Mouse (Mus musculus) neutrophil, adult 83 days (primary cell): Measurements from ENCODE around the gene Gli2. TPM values are rescaled to one million over a fixed set of nuclear protein-coding genes. Genes with fewer than 3 reads are reported as not detected.

Experiments used
- total RNA-seq, 2 experiments: library from RNA; stranded (reverse); gene quantifications; one replicate each; pipeline ENCODE4 v1.2.4; 2023

The Gli2 gene
- total RNA-seq: under 1 TPM in 1 of 2 experiments, not detected in 1; 0.07 TPM

GRCm38 (mm10) chr1:119053402-119053841 is at the start of gene Gli2:
Gene Gli2, minus strand, starts transcription at chr1:119053619.

